Mouse (Mus musculus): ENCODE data around the gene Cd70. TPM values are rescaled to one million over a fixed set of nuclear protein-coding genes. Genes with fewer than 3 reads are reported as not detected.

Gene Cd70
- polyA plus RNA-seq, 1 experiment from 2014 or later = 2.3 TPM

Other genes with a start within 250 kb of the Cd70 start
- 38.5 and 44.7 TPM in 2 replicates for gene Mllt1, start 214.4 kb downstream of the Cd70 start, polyA plus RNA-seq (2014; fragmentation: Nextera tagmentation; extraction: Ambion mirVana)
- gene Acer1, start 167.7 kb downstream of the Cd70 start, polyA plus RNA-seq (2014; fragmentation: Nextera tagmentation; extraction: Ambion mirVana) = not detected in 2 replicates
- gene Clpp, start 159.5 kb downstream of the Cd70 start, polyA plus RNA-seq (2014; fragmentation: Nextera tagmentation; extraction: Ambion mirVana) = 167 and 195 TPM in 2 replicates
- 48.6 and 60.2 TPM in 2 replicates for gene Alkbh7, start 152.4 kb downstream of the Cd70 start, polyA plus RNA-seq (2014; fragmentation: Nextera tagmentation; extraction: Ambion mirVana)
- gene Pspn, start 149.8 kb downstream of the Cd70 start, polyA plus RNA-seq (2014; fragmentation: Nextera tagmentation; extraction: Ambion mirVana) = not detected in 2 replicates
- gene Gtf2f1, start 138.5 kb downstream of the Cd70 start, polyA plus RNA-seq (2014; fragmentation: Nextera tagmentation; extraction: Ambion mirVana) = 65.7 and 69.6 TPM in 2 replicates
- 0.37 and 0.63 TPM in 2 replicates for gene Gm17949, start 138.3 kb downstream of the Cd70 start, polyA plus RNA-seq (2014; fragmentation: Nextera tagmentation; extraction: Ambion mirVana)
- 32.1 and 36.8 TPM in 2 replicates for gene Khsrp, start 118.3 kb downstream of the Cd70 start, polyA plus RNA-seq (2014; fragmentation: Nextera tagmentation; extraction: Ambion mirVana)
- gene Slc25a41, start 108.1 kb downstream of the Cd70 start, polyA plus RNA-seq (2014; fragmentation: Nextera tagmentation; extraction: Ambion mirVana) = not detected in 2 replicates
- 1.1 and 1.2 TPM in 2 replicates for gene Crb3, start 90.7 kb downstream of the Cd70 start, polyA plus RNA-seq (2014; fragmentation: Nextera tagmentation; extraction: Ambion mirVana)
- 37.2 and 48.9 TPM in 2 replicates for gene Slc25a23, start 89.9 kb downstream of the Cd70 start, polyA plus RNA-seq (2014; fragmentation: Nextera tagmentation; extraction: Ambion mirVana)
- gene Dennd1c, start 71.3 kb downstream of the Cd70 start, polyA plus RNA-seq (2014; fragmentation: Nextera tagmentation; extraction: Ambion mirVana) = 3.2 and 4.3 TPM in 2 replicates
- 347 and 373 TPM in 2 replicates for gene Tubb4a, start 62.0 kb downstream of the Cd70 start, polyA plus RNA-seq (2014; fragmentation: Nextera tagmentation; extraction: Ambion mirVana)
- gene Tnfsf9, start 44.5 kb downstream of the Cd70 start, polyA plus RNA-seq (2014; fragmentation: Nextera tagmentation; extraction: Ambion mirVana) = 4.8 and 8.4 TPM in 2 replicates
- not detected in 2 replicates for gene Tnfsf14, start 44.4 kb upstream of the Cd70 start, polyA plus RNA-seq (2014; fragmentation: Nextera tagmentation; extraction: Ambion mirVana)
- 0.82 and 2.7 TPM in 2 replicates for gene C3, start 78.4 kb upstream of the Cd70 start, polyA plus RNA-seq (2014; fragmentation: Nextera tagmentation; extraction: Ambion mirVana)
- gene Gpr108, start 98.7 kb upstream of the Cd70 start, polyA plus RNA-seq (2014; fragmentation: Nextera tagmentation; extraction: Ambion mirVana) = 23.1 and 24.9 TPM in 2 replicates
- 5.4 and 9.0 TPM in 2 replicates for gene Trip10, start 99.7 kb upstream of the Cd70 start, polyA plus RNA-seq (2014; fragmentation: Nextera tagmentation; extraction: Ambion mirVana)
- gene Vav1, start 129.3 kb upstream of the Cd70 start, polyA plus RNA-seq (2014; fragmentation: Nextera tagmentation; extraction: Ambion mirVana) = 1.1 and 1.7 TPM in 2 replicates
- gene Adgre1, start 208.9 kb upstream of the Cd70 start, polyA plus RNA-seq (2014; fragmentation: Nextera tagmentation; extraction: Ambion mirVana) = 2.3 and 6.1 TPM in 2 replicates

All from neural tube, embryonic 14.5 days (tissue).